Mouse (Mus musculus) small intestine, adult 2 months (tissue): ENCODE data around the gene Nf1.

ENCODE experiments used
- CTCF ChIP-seq: fragments of 200-500 bp; IDR thresholded peaks from 2 replicates; pipeline ENCODE4 v1.5.1; 2012; ENCODE audit warnings: low read depth, mild to moderate bottlenecking, control low read depth, inconsistent platforms, low read length, moderate library complexity, mixed read lengths; ENCODE audit not compliant: insufficient replicate concordance, insufficient read length; ENCODE audit errors: extremely low read depth
- POLR2A ChIP-seq: fragments of 200-500 bp; IDR thresholded peaks from 2 replicates; pipeline ENCODE4 v1.6.1; 2012; ENCODE audit warnings: low read depth, mild to moderate bottlenecking, control low read depth, inconsistent platforms, low read length, moderate library complexity

- TF ChIP-seq CTCF (no peak), POLR2A (no peak)
These were observed 172.5 kb downstream of the Nf1 start for GRCm38 (mm10) chr11:79511970-79512369.
